Mouse (Mus musculus): ENCODE measurements around the gene Gm49378. TPM values are rescaled to one million over a fixed set of nuclear protein-coding genes. Genes with fewer than 3 reads are reported as not detected.

Gene Gm49378
- polyA plus RNA-seq, 1 experiment from 2014 or later, result 2.4 TPM

Other genes starting within 250 kb of the Gm49378 start
- 21.4 and 22.2 TPM in 2 replicates for gene Dhrs4, start 159.1 kb downstream of the Gm49378 start, polyA plus RNA-seq (2015; fragmentation: Nextera tagmentation; extraction: Ambion mirVana)
- gene Carmil3, start 147.2 kb downstream of the Gm49378 start, polyA plus RNA-seq (2015; fragmentation: Nextera tagmentation; extraction: Ambion mirVana), result 34.5 and 37.7 TPM in 2 replicates
- 2.2 and 3.4 TPM in 2 replicates for gene Cpne6, start 127.5 kb downstream of the Gm49378 start, polyA plus RNA-seq (2015; fragmentation: Nextera tagmentation; extraction: Ambion mirVana)
- 0.08 and 0.19 TPM in 2 replicates for gene Nrl, start 112.9 kb downstream of the Gm49378 start, polyA plus RNA-seq (2015; fragmentation: Nextera tagmentation; extraction: Ambion mirVana)
- 29.5 and 30.6 TPM in 2 replicates for gene Pck2, start 97.6 kb downstream of the Gm49378 start, polyA plus RNA-seq (2015; fragmentation: Nextera tagmentation; extraction: Ambion mirVana)
- gene Dcaf11, start 77.9 kb downstream of the Gm49378 start, polyA plus RNA-seq (2015; fragmentation: Nextera tagmentation; extraction: Ambion mirVana), result 134 and 137 TPM in 2 replicates
- gene A730061H03Rik, start 77.5 kb downstream of the Gm49378 start, polyA plus RNA-seq (2015; fragmentation: Nextera tagmentation; extraction: Ambion mirVana), result 0.55 and 0.72 TPM in 2 replicates
- 0.22 TPM in 1 of 2 replicates, not detected in the other for gene Fitm1, start 62.3 kb downstream of the Gm49378 start, polyA plus RNA-seq (2015; fragmentation: Nextera tagmentation; extraction: Ambion mirVana)
- 238 and 262 TPM in 2 replicates for gene Psme1, start 59.8 kb downstream of the Gm49378 start, polyA plus RNA-seq (2015; fragmentation: Nextera tagmentation; extraction: Ambion mirVana)
- 31.6 and 46.9 TPM in 2 replicates for gene Emc9, start 52.6 kb downstream of the Gm49378 start, polyA plus RNA-seq (2015; fragmentation: Nextera tagmentation; extraction: Ambion mirVana)
- 174 and 183 TPM in 2 replicates for gene Psme2, start 46.8 kb downstream of the Gm49378 start, polyA plus RNA-seq (2015; fragmentation: Nextera tagmentation; extraction: Ambion mirVana)
- 24.6 and 27.2 TPM in 2 replicates for gene Rnf31, start 46.2 kb downstream of the Gm49378 start, polyA plus RNA-seq (2015; fragmentation: Nextera tagmentation; extraction: Ambion mirVana)
- 10.4 and 10.5 TPM in 2 replicates for gene Irf9, start 34.3 kb downstream of the Gm49378 start, polyA plus RNA-seq (2015; fragmentation: Nextera tagmentation; extraction: Ambion mirVana)
- gene Rec8, start 19.9 kb downstream of the Gm49378 start, polyA plus RNA-seq (2015; fragmentation: Nextera tagmentation; extraction: Ambion mirVana), result 8.0 and 8.4 TPM in 2 replicates
- gene Ipo4, start 1.9 kb downstream of the Gm49378 start, polyA plus RNA-seq (2015; fragmentation: Nextera tagmentation; extraction: Ambion mirVana), result 116 and 123 TPM in 2 replicates
- gene Tm9sf1, start 5.9 kb upstream of the Gm49378 start, polyA plus RNA-seq (2015; fragmentation: Nextera tagmentation; extraction: Ambion mirVana), result 57.8 and 60.0 TPM in 2 replicates
- 0.20 and 0.28 TPM in 2 replicates for gene Tssk4, start 12.3 kb upstream of the Gm49378 start, polyA plus RNA-seq (2015; fragmentation: Nextera tagmentation; extraction: Ambion mirVana)
- gene Mdp1, start 22.6 kb upstream of the Gm49378 start, polyA plus RNA-seq (2015; fragmentation: Nextera tagmentation; extraction: Ambion mirVana), result 81.0 and 84.6 TPM in 2 replicates
- 52.5 and 52.7 TPM in 2 replicates for gene Gmpr2, start 34.0 kb upstream of the Gm49378 start, polyA plus RNA-seq (2015; fragmentation: Nextera tagmentation; extraction: Ambion mirVana)
- 532 and 551 TPM in 2 replicates for gene Nedd8, start 34.2 kb upstream of the Gm49378 start, polyA plus RNA-seq (2015; fragmentation: Nextera tagmentation; extraction: Ambion mirVana)
- gene Tinf2, start 43.9 kb upstream of the Gm49378 start, polyA plus RNA-seq (2015; fragmentation: Nextera tagmentation; extraction: Ambion mirVana), result 22.5 and 25.8 TPM in 2 replicates
- gene Tgm1, start 76.0 kb upstream of the Gm49378 start, polyA plus RNA-seq (2015; fragmentation: Nextera tagmentation; extraction: Ambion mirVana), result 0.13 and 0.15 TPM in 2 replicates
- 64.0 and 65.1 TPM in 2 replicates for gene Rabggta, start 84.4 kb upstream of the Gm49378 start, polyA plus RNA-seq (2015; fragmentation: Nextera tagmentation; extraction: Ambion mirVana)
- gene Dhrs1, start 107.8 kb upstream of the Gm49378 start, polyA plus RNA-seq (2015; fragmentation: Nextera tagmentation; extraction: Ambion mirVana), result 72.3 and 75.3 TPM in 2 replicates
- gene Nop9, start 107.8 kb upstream of the Gm49378 start, polyA plus RNA-seq (2015; fragmentation: Nextera tagmentation; extraction: Ambion mirVana), result 25.9 and 28.0 TPM in 2 replicates
- 0.21 and 0.26 TPM in 2 replicates for gene Cideb, start 120.6 kb upstream of the Gm49378 start, polyA plus RNA-seq (2015; fragmentation: Nextera tagmentation; extraction: Ambion mirVana)
- 0.51 and 0.59 TPM in 2 replicates for gene Ltb4r2, start 123.5 kb upstream of the Gm49378 start, polyA plus RNA-seq (2015; fragmentation: Nextera tagmentation; extraction: Ambion mirVana)
- gene Ltb4r1, start 128.1 kb upstream of the Gm49378 start, polyA plus RNA-seq (2015; fragmentation: Nextera tagmentation; extraction: Ambion mirVana), result 0.50 and 0.60 TPM in 2 replicates
- gene Adcy4, start 146.2 kb upstream of the Gm49378 start, polyA plus RNA-seq (2015; fragmentation: Nextera tagmentation; extraction: Ambion mirVana), result 4.0 and 5.0 TPM in 2 replicates
- gene Ripk3, start 151.0 kb upstream of the Gm49378 start, polyA plus RNA-seq (2015; fragmentation: Nextera tagmentation; extraction: Ambion mirVana), result 1.6 and 1.7 TPM in 2 replicates
- 6.7 and 7.0 TPM in 2 replicates for gene Nfatc4, start 185.2 kb upstream of the Gm49378 start, polyA plus RNA-seq (2015; fragmentation: Nextera tagmentation; extraction: Ambion mirVana)
- 11.0 and 11.9 TPM in 2 replicates for gene Nynrin, start 216.1 kb upstream of the Gm49378 start, polyA plus RNA-seq (2015; fragmentation: Nextera tagmentation; extraction: Ambion mirVana)
- 0.15 and 0.20 TPM in 2 replicates for gene Cbln3, start 246.5 kb upstream of the Gm49378 start, polyA plus RNA-seq (2015; fragmentation: Nextera tagmentation; extraction: Ambion mirVana)
- 10.4 and 10.5 TPM in 2 replicates for gene Khnyn, start 247.1 kb upstream of the Gm49378 start, polyA plus RNA-seq (2015; fragmentation: Nextera tagmentation; extraction: Ambion mirVana)

Data from midbrain, embryonic 16.5 days (tissue).